Mouse (Mus musculus) forebrain, embryonic 11.5 days (tissue): ENCODE results near the gene BC048562. TPM values are rescaled to one million over a fixed set of nuclear protein-coding genes. Genes with fewer than 3 reads are reported as not detected.

Experiments used
- ATAC-seq: fragments of 200-750 bp; cut with Nextera tagmentation; replicated peaks from 2 replicates; pipeline ENCODE4 v1.8.0; 2017; ENCODE audit warnings: moderate TSS enrichment; ENCODE audit not compliant: low FRiP score
- DNase-seq: peaks from one replicate; pipeline ENCODE4 v3.0.0-alpha.2; 2017; ENCODE audit warnings: low spot score
- H3K27ac ChIP-seq: fragments of 300-500 bp; sonication (generic); 2 replicates; pipeline ENCODE4 v1.5.1; 2014; ENCODE audit warnings: low read depth, low read length
- H3K27me3 ChIP-seq: fragments of 300-500 bp; sonication (generic); 2 replicates; pipeline ENCODE4 v1.6.1; 2014; ENCODE audit warnings: mild to moderate bottlenecking, low read length, mixed read lengths; ENCODE audit not compliant: control insufficient read depth, insufficient read depth
- H3K36me3 ChIP-seq: fragments of 300-500 bp; sonication (generic); 2 replicates; pipeline ENCODE4 v1.6.1; 2014; ENCODE audit warnings: mild to moderate bottlenecking, low read length, moderate library complexity, mixed read lengths; ENCODE audit not compliant: control insufficient read depth, insufficient read depth
- H3K4me1 ChIP-seq: fragments of 300-500 bp; sonication (generic); replicated peaks from 2 replicates; pipeline ENCODE4 v1.6.1; 2014; ENCODE audit warnings: low read length, mixed read lengths; ENCODE audit not compliant: control insufficient read depth, insufficient read depth
- H3K4me2 ChIP-seq: fragments of 300-500 bp; sonication (generic); 2 replicates; pipeline ENCODE4 v1.6.1; 2014; ENCODE audit warnings: low read depth, mild to moderate bottlenecking, low read length, moderate library complexity, mixed read lengths; ENCODE audit not compliant: severe bottlenecking
- H3K4me3 ChIP-seq: fragments of 300-500 bp; sonication (generic); 2 replicates; pipeline ENCODE4 v1.5.1; 2014; ENCODE audit warnings: low read depth, low read length
- H3K9ac ChIP-seq: fragments of 300-500 bp; sonication (generic); 2 replicates; pipeline ENCODE4 v1.6.1; 2014; ENCODE audit warnings: low read length
- H3K9me3 ChIP-seq: fragments of 300-500 bp; sonication (generic); 2 replicates; pipeline ENCODE4 v1.6.1; 2016; ENCODE audit warnings: low read length, mixed read lengths; ENCODE audit not compliant: control insufficient read depth
- WGBS: fragments of 180-500 bp; shearing (Covaris S2); extraction: QIAGEN DNeasy Blood & Tissue Kit; methylation state at CpG from one replicate; pipeline ENCODE4 v1.1.7; 2014; 5-methylcytosine and 5-hydroxymethylcytosine counted together
- polyA plus RNA-seq: library from polyadenylated mRNA; unstranded; fragments of >200 nt; fragmentation: Nextera tagmentation; extraction: Ambion mirVana; gene quantifications from 2 replicates; pipeline ENCODE4 v1.2.1, GENCODE M21; 2014

BC048562 gene
- polyA plus RNA-seq, 1 experiment from 2014 or later = not detected

GRCm38 (mm10) chr9:108462192-108462591 is 25.9 kb downstream of the BC048562 start:
- peaks cover 12% of the 10 kb centered on the region; the same call in 1 of the 2 replicates for H3K36me3 ChIP-seq
- H3K27me3 ChIP-seq = no peaks in the 10 kb centered on the region
- no peak overlapping the region for H3K27ac ChIP-seq
- H3K4me3 ChIP-seq = no peak overlapping the region
- 96% methylated on average over 10 of the region's 10 CpGs for WGBS
- no peak overlapping the region for H3K4me2 ChIP-seq
- no peaks in the 10 kb centered on the region for H3K9me3 ChIP-seq
- no peak for DNase-seq
- no peak overlapping the region for H3K9ac ChIP-seq
- no peak for ATAC-seq
- peaks cover 4% of the 10 kb centered on the region; the same call in 1 of the 2 replicates for H3K4me1 ChIP-seq

GRCm38 (mm10) chr9:108463713-108464112 is 27.4 kb downstream of the BC048562 start:
- DNase-seq (no peak), ATAC-seq (no peak)
- Histone ChIP-seq H3K4me2 (no peak overlapping the region), H3K9me3 (no peaks in the 10 kb centered on the region), H3K4me3 (no peak overlapping the region), H3K9ac (no peak overlapping the region), H3K36me3 (peaks cover 12% of the 10 kb centered on the region; the same call in 1 of the 2 replicates), H3K4me1 (peaks cover 4% of the 10 kb centered on the region; the same call in 1 of the 2 replicates), H3K27me3 (no peaks in the 10 kb centered on the region), H3K27ac (no peak overlapping the region)
- 97% methylated on average over 9 of the region's 9 CpGs for WGBS

- ATAC-seq (no peak), DNase-seq (no peak)
- H3K36me3 ChIP-seq = peaks cover 12% of the 10 kb centered on the region; the same call in 1 of the 2 replicates
- H3K4me1 ChIP-seq = peaks cover 2% of the 10 kb centered on the region; the same call in 1 of the 2 replicates
- H3K4me3 ChIP-seq = no peak overlapping the region
- H3K27ac ChIP-seq = no peak overlapping the region
- WGBS = 90% methylated on average over 2 of the region's 2 CpGs
- H3K9me3 ChIP-seq = no peaks in the 10 kb centered on the region
- no peaks in the 10 kb centered on the region for H3K27me3 ChIP-seq
- H3K9ac ChIP-seq = no peak overlapping the region
- H3K4me2 ChIP-seq = no peak overlapping the region
Observed at GRCm38 (mm10) chr9:108466219-108466618, 29.9 kb downstream of the BC048562 start.

GRCm38 (mm10) chr9:108469430-108469829 is 33.1 kb downstream of the BC048562 start:
- DNase-seq (no peak), ATAC-seq (no peak)
- no peaks in the 10 kb centered on the region for H3K27me3 ChIP-seq
- no peak overlapping the region for H3K4me2 ChIP-seq
- no peaks in the 10 kb centered on the region for H3K4me1 ChIP-seq
- H3K9ac ChIP-seq = no peak overlapping the region
- 81% methylated on average over 5 of the region's 5 CpGs for WGBS
- no peak overlapping the region for H3K27ac ChIP-seq
- H3K9me3 ChIP-seq = no peaks in the 10 kb centered on the region
- no peak overlapping the region for H3K4me3 ChIP-seq
- H3K36me3 ChIP-seq = no peaks in the 10 kb centered on the region

- no peak overlapping the region for H3K27ac ChIP-seq
- H3K4me1 ChIP-seq = no peaks in the 10 kb centered on the region
- no peak overlapping the region for H3K9ac ChIP-seq
- no peaks in the 10 kb centered on the region for H3K27me3 ChIP-seq
- no peaks in the 10 kb centered on the region for H3K36me3 ChIP-seq
- no peak overlapping the region for H3K4me2 ChIP-seq
- 78% methylated on average over 4 of the region's 4 CpGs for WGBS
- ATAC-seq (no peak), DNase-seq (no peak)
- no peaks in the 10 kb centered on the region for H3K9me3 ChIP-seq
- H3K4me3 ChIP-seq = no peak overlapping the region
Observed at GRCm38 (mm10) chr9:108469845-108470244, 33.6 kb downstream of the BC048562 start.

- H3K4me2 ChIP-seq = no peak overlapping the region
- ATAC-seq (no peak), DNase-seq (no peak)
- H3K27me3 ChIP-seq = no peaks in the 10 kb centered on the region
- peaks cover 9% of the 10 kb centered on the region; the same call in 1 of the 2 replicates for H3K4me1 ChIP-seq
- H3K27ac ChIP-seq = no peak overlapping the region
- H3K36me3 ChIP-seq = no peaks in the 10 kb centered on the region
- H3K4me3 ChIP-seq = no peak overlapping the region
- H3K9me3 ChIP-seq = no peaks in the 10 kb centered on the region
- WGBS = 50% methylated on average over 1 of the region's 1 CpGs
- no peak overlapping the region for H3K9ac ChIP-seq
Observed at GRCm38 (mm10) chr9:108474528-108474927, 38.2 kb downstream of the BC048562 start.

GRCm38 (mm10) chr9:108478638-108479156 is 42.4 kb downstream of the BC048562 start:
- Histone ChIP-seq H3K9me3 (no peaks in the 10 kb centered on the region), H3K9ac (peak overlapping the region; percentile 61), H3K4me2 (peak overlapping the region; percentile 61), H3K4me3 (peak overlapping the region; percentile 37), H3K27ac (peak overlapping the region; percentile 79), H3K4me1 (peaks cover 13% of the 10 kb centered on the region; the same call in 1 of the 2 replicates), H3K27me3 (no peaks in the 10 kb centered on the region), H3K36me3 (no peaks in the 10 kb centered on the region; the same call in 1 of the 2 replicates)
- under 1% methylated on average over 20 of the region's 20 CpGs for WGBS
- ATAC-seq = peak; percentile 75
- peak; percentile 91 for DNase-seq

- H3K27ac ChIP-seq = peak overlapping the region; percentile 79; the same call in 1 of the 2 replicates
- H3K4me2 ChIP-seq = peak overlapping the region; percentile 61; the same call in 1 of the 2 replicates
- ATAC-seq = peak; percentile 28; the same call in 1 of the 2 replicates
- H3K9ac ChIP-seq = peak overlapping the region; percentile 44; the same call in 1 of the 2 replicates
- no peaks in the 10 kb centered on the region for H3K9me3 ChIP-seq
- H3K4me3 ChIP-seq = peak overlapping the region; percentile 37; the same call in 1 of the 2 replicates
- H3K36me3 ChIP-seq = peaks cover 2% of the 10 kb centered on the region
- 26% methylated on average over 11 of the region's 11 CpGs for WGBS
- DNase-seq = peak; percentile 62
- H3K27me3 ChIP-seq = no peaks in the 10 kb centered on the region
- peaks cover 13% of the 10 kb centered on the region; the same call in 1 of the 2 replicates for H3K4me1 ChIP-seq
Observed at GRCm38 (mm10) chr9:108479241-108479640, 43.0 kb downstream of the BC048562 start.
